Mouse (Mus musculus) stomach, postnatal 0 days (tissue): ENCODE data around the gene Gucy2d. TPM values are rescaled to one million over a fixed set of nuclear protein-coding genes. Genes with fewer than 3 reads are reported as not detected.
A peak's percentile ranks its signal among the peaks of the same experiment; 100 is the strongest.

Experiments
- ATAC-seq: fragments of 200-750 bp; cut with Nextera tagmentation; 2 replicates; pipeline ENCODE4 v1.8.0; 2017; ENCODE audit not compliant: low FRiP score, low TSS enrichment
- DNase-seq: peaks from one replicate; pipeline ENCODE4 v3.0.0-alpha.2; 2016; ENCODE audit warnings: low spot score
- H3K27ac ChIP-seq: fragments of 300-500 bp; sonication (generic); replicated peaks from 2 replicates; pipeline ENCODE4 v1.5.1; 2014; ENCODE audit warnings: mild to moderate bottlenecking, control low read depth
- H3K27me3 ChIP-seq: fragments of 300-500 bp; sonication (generic); 2 replicates; pipeline ENCODE4 v1.6.1; 2014; ENCODE audit warnings: low read length; ENCODE audit not compliant: control insufficient read depth, insufficient read depth
- H3K36me3 ChIP-seq: fragments of 300-500 bp; sonication (generic); 2 replicates; pipeline ENCODE4 v1.6.1; 2014; ENCODE audit warnings: low read length, mixed read lengths; ENCODE audit not compliant: control insufficient read depth, insufficient read depth
- H3K4me1 ChIP-seq: fragments of 300-500 bp; sonication (generic); replicated peaks from 2 replicates; pipeline ENCODE4 v1.6.1; 2014; ENCODE audit warnings: antibody characterized with exemption; ENCODE audit not compliant: control insufficient read depth, insufficient read depth
- H3K4me2 ChIP-seq: fragments of 300-500 bp; sonication (generic); replicated peaks from 2 replicates; pipeline ENCODE4 v1.6.1; 2014; ENCODE audit warnings: low read depth, mild to moderate bottlenecking, control low read depth, moderate library complexity
- H3K4me3 ChIP-seq: fragments of 300-500 bp; sonication (generic); 2 replicates; pipeline ENCODE4 v1.5.1; 2014; ENCODE audit warnings: low read depth, low read length, control low read depth
- H3K9ac ChIP-seq: fragments of 300-500 bp; sonication (generic); 2 replicates; pipeline ENCODE4 v1.6.1; 2014; ENCODE audit warnings: mild to moderate bottlenecking, low read length, control low read depth, mixed read lengths
- H3K9me3 ChIP-seq: fragments of 300-500 bp; sonication (generic); 2 replicates; pipeline ENCODE4 v1.6.1; 2016; ENCODE audit warnings: low read length; ENCODE audit not compliant: control insufficient read depth
- CTCF ChIP-seq: IDR thresholded peaks from 2 replicates; pipeline ENCODE4 v1.5.1; 2016; ENCODE audit warnings: antibody characterized with exemption, low read depth, mild to moderate bottlenecking, moderate library complexity
- EP300 ChIP-seq: optimal IDR thresholded peaks from 2 replicates; pipeline ENCODE3; 2016; ENCODE audit warnings: antibody characterized with exemption
- WGBS: fragments of 180-500 bp; shearing (Covaris S2); extraction: QIAGEN DNeasy Blood & Tissue Kit; methylation state at CpG from one replicate; pipeline ENCODE4 v1.1.7; 2014; 5-methylcytosine and 5-hydroxymethylcytosine counted together
- polyA plus RNA-seq: library from polyadenylated mRNA; unstranded; fragments of >200 nt; fragmentation: Nextera tagmentation; extraction: Ambion mirVana; gene quantifications from 2 replicates; pipeline ENCODE4 v1.2.1, GENCODE M21; 2015

Gene Gucy2d
- 0.02 TPM in 1 of 2 replicates, not detected in the other for polyA plus RNA-seq

DNA sequence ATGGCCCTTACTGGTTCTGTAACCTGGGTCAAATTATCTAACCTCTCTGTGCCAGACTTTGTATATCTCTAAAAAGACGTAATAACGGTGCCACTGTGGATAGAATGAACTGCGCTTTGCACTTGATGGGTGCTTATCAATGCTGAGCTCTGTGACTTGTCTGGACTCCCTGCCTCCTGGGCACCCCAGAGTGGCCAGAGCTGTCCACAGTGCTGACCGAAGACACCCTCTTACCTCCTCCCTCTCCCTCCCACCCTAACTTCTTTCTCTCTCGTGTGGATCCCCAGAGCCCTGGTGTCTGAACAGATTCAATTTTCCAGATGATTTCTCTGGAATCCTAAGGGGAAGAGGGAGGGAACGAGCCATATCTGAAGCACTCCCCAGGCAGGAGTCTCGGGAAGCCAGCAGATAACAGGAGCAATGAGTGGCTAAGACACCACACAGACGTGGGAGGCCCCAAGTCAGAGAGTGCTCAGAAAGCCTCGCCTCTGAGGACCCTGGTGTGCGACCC, at the start of gene Gucy2d:
Gene Gucy2d, plus strand, starts transcription at position 461 of the 511 bp plus-strand sequence.
- Histone ChIP-seq H3K27ac (no peak within 1 kb of the TSS), H3K9me3 (no peaks in the 10 kb centered on the region), H3K27me3 (no peaks in the 10 kb centered on the region), H3K36me3 (no peaks in the 10 kb centered on the region), H3K9ac (no peak within 1 kb of the TSS), H3K4me1 (no peaks in the 10 kb centered on the region), H3K4me3 (no peak within 1 kb of the TSS), H3K4me2 (no peak within 1 kb of the TSS)
- ATAC-seq (no peak), DNase-seq (no peak)
- TF ChIP-seq EP300 = no peak
- TF ChIP-seq CTCF = no peak
- WGBS = 39% methylated on average over 10 of the region's 10 CpGs

DNA sequence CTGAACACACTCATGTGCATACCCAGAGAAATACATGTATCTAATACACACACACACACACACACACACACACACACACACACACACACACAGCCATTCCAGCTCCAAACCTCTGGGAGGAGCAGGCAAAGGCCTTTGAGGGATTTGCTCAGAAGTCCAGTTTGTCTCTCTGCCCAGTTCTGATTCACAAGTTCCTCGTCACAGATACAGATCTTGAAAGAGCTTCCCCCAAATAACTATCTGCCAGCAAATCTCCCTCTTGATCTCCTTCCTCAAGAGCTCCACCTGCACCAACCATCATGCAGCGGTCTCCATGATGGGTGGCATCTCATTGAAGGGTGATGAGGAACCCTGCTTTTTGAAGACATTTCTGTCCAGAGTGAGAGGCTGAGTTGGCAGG, 49.7 kb upstream of the Gucy2d start:
- H3K4me3 ChIP-seq = no peak overlapping the region
- DNase-seq = no peak
- no peaks in the 10 kb centered on the region for H3K36me3 ChIP-seq
- WGBS = 48% methylated on average over 2 of the region's 2 CpGs
- H3K27ac ChIP-seq = no peak overlapping the region
- no peaks in the 10 kb centered on the region for H3K9me3 ChIP-seq
- no peak overlapping the region for H3K9ac ChIP-seq
- ATAC-seq = no peak
- TF ChIP-seq EP300 = no peak
- TF ChIP-seq CTCF = no peak
- H3K4me1 ChIP-seq = peaks cover 6% of the 10 kb centered on the region; the same call in 1 of the 2 replicates
- H3K27me3 ChIP-seq = no peaks in the 10 kb centered on the region
- H3K4me2 ChIP-seq = no peak overlapping the region

GRCm38 (mm10) chr7:98391351-98391936, 48.8 kb upstream of the Gucy2d start:
- no peak overlapping the region for H3K9ac ChIP-seq
- H3K36me3 ChIP-seq = no peaks in the 10 kb centered on the region
- no peak overlapping the region for H3K4me3 ChIP-seq
- H3K4me2 ChIP-seq = no peak overlapping the region
- DNase-seq (no peak), ATAC-seq (peak; percentile 56)
- WGBS = 46% methylated on average over 7 of the region's 7 CpGs
- no peaks in the 10 kb centered on the region for H3K9me3 ChIP-seq
- TF ChIP-seq CTCF = no peak
- TF ChIP-seq EP300 = no peak
- 0 out of 2 replicates have a peak overlapping the region, but pooled peaks have one; percentile 65 for H3K27ac ChIP-seq
- H3K27me3 ChIP-seq = no peaks in the 10 kb centered on the region
- peaks cover 6% of the 10 kb centered on the region; the same call in 1 of the 2 replicates for H3K4me1 ChIP-seq

DNA sequence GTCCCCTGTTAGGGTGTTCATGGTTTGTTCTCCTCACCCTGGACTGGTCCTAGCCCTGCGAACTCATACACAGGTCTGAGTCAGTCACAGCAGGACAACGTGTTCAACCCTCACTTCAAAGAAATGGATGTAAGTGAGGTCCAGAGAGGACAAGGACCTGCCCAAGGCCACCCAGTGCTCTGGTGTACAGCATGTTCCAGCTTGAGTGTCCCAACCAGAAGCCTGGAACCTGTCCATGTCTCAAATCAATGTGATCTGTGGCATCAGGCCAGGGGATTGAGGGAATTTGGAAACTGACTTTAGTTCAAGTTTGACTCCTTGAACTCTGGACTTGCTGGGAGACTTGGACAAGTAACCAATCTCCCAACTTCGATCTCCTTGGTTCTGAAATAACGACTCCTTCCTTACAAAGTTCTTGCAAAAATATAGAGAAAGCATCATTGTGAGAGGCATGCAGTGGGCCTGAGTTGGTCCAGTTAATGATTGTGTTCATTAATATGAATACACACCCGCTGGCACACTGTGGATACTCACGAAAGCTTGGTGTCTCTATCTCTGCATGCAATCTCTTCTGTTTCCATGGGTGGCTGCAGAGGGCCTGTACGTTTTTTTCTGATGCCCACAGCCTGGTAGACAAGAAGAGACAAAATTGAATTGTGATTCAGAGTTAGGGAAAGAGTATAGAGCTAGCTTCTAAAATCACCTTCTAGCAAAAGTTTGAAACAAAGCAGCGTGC, 47.6 kb upstream of the Gucy2d start:
- Histone ChIP-seq H3K27me3 (no peaks in the 10 kb centered on the region), H3K9me3 (no peaks in the 10 kb centered on the region), H3K4me1 (peaks cover 6% of the 10 kb centered on the region; the same call in 1 of the 2 replicates), H3K4me2 (no peak overlapping the region), H3K27ac (no peak overlapping the region), H3K36me3 (no peaks in the 10 kb centered on the region), H3K4me3 (no peak overlapping the region), H3K9ac (no peak overlapping the region)
- no peak for ATAC-seq
- no peak for DNase-seq
- 84% methylated on average over 8 of the region's 8 CpGs for WGBS
- TF ChIP-seq EP300 = no peak

DNA sequence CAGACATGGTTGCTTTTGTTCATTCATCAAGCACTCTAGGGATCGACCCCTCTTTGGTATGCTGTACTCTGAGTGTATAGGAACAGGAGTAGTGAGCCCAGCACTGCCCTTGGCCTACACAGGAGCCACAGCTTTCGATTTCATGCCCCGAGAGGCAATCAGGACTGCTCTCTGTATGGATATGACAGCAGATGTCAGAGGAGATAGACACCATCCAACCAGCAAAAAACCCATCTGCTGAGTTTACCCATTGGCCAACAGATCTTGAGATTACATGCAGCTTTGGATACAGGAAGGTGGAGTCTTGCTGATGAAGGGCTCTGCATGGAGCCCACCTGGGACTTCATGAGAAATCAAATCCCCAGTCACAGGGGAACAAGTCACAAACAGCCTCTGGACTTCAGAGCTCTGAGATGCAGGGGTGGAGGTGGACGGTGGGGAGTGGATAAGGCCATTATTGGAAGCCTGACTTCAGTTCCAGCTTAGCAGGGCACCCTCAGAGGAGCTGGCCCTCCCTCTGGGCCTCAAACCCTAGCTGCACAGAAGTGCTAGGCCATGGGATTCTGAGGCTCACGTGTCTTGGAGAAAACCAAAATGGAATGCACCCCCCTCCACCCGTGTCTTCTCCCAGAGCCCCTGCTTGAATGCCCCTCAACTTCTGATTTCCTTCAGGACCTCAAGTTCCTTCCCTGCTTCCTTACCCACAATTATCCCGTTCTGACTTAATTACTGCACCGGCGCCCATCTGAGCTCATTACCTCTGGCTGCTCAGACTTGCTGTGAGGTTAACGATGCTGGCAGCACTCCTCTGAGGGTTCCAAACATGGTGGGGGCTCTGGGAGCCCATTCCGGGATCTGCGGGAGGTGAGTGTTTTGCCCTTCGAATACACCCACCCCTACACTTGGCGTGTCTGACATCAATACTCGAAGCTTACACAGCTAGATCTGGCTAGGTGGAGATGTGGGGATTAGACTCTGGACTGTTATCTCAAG, 37.3 kb upstream of the Gucy2d start:
- no peak overlapping the region for H3K4me3 ChIP-seq
- no peak overlapping the region for H3K4me2 ChIP-seq
- H3K27me3 ChIP-seq = no peaks in the 10 kb centered on the region
- TF ChIP-seq EP300 (no peak), CTCF (no peak)
- WGBS = 73% methylated on average over 15 of the region's 15 CpGs
- H3K9ac ChIP-seq = no peak overlapping the region
- H3K4me1 ChIP-seq = no peaks in the 10 kb centered on the region
- no peaks in the 10 kb centered on the region for H3K9me3 ChIP-seq
- DNase-seq (no peak), ATAC-seq (no peak)
- no peak overlapping the region for H3K27ac ChIP-seq
- H3K36me3 ChIP-seq = no peaks in the 10 kb centered on the region
